Mouse (Mus musculus) lung, adult 2 months (tissue): Measurements from ENCODE around the gene Gna13. TPM values are rescaled to one million over a fixed set of nuclear protein-coding genes. Genes with fewer than 3 reads are reported as not detected.
A peak's percentile ranks its signal among the peaks of the same experiment; 100 is the strongest.

ENCODE experiments used
- DNase-seq: peaks from one replicate; pipeline ENCODE4 v3.0.0; 2022
- H3K4me1 ChIP-seq: fragments of 200-500 bp; 2 replicates; pipeline ENCODE4 v1.6.1; 2011; ENCODE audit warnings: low read length; ENCODE audit not compliant: control insufficient read depth, insufficient read depth
- H3K4me3 ChIP-seq: fragments of 200-500 bp; replicated peaks from 2 replicates; pipeline ENCODE3; 2011; ENCODE audit warnings: low read depth, mild to moderate bottlenecking, control low read depth, low read length; ENCODE audit errors: extremely low read depth
- CTCF ChIP-seq: fragments of 200-500 bp; IDR thresholded peaks from 2 replicates; pipeline ENCODE4 v1.5.1; 2011; ENCODE audit warnings: mild to moderate bottlenecking, low read length, control low read depth; ENCODE audit not compliant: insufficient read depth
- POLR2A ChIP-seq: fragments of 200-500 bp; IDR thresholded peaks from 2 replicates; pipeline ENCODE4 v1.6.1; 2011; ENCODE audit warnings: low read depth, mild to moderate bottlenecking, control low read depth, low read length, borderline replicate concordance; ENCODE audit errors: extremely low read depth
- WGBS: fragments of 180-500 bp; shearing (Covaris S2); methylation state at CpG from one replicate; pipeline ENCODE4 v1.1.7; 2018; 5-methylcytosine and 5-hydroxymethylcytosine counted together
- polyA plus RNA-seq: library from polyadenylated mRNA; depleted of rRNA; stranded (reverse); fragments of >200 nt; gene quantifications from 2 replicates; pipeline ENCODE4 v1.2.3, GENCODE M21; 2012

Gene Gna13
- polyA plus RNA-seq, 1 experiment, result 42.6 TPM

- TF ChIP-seq POLR2A (no peak), CTCF (no peak)
- Histone ChIP-seq H3K4me3 (no peak overlapping the region), H3K4me1 (peaks cover 10% of the 10 kb centered on the region; the same call in 1 of the 2 replicates)
- WGBS, result 45% methylated on average over 8 of the region's 8 CpGs
- DNase-seq, result peak; percentile 74
Measured at GRCm38 (mm10) chr11:109416709-109417420, 54.2 kb downstream of the Gna13 start.

- Histone ChIP-seq H3K4me1 (peaks cover 10% of the 10 kb centered on the region; the same call in 1 of the 2 replicates), H3K4me3 (no peak overlapping the region)
- TF ChIP-seq POLR2A, result no peak
- no peak for TF ChIP-seq CTCF
- peak; percentile 29 for DNase-seq
- 59% methylated on average over 9 of the region's 9 CpGs for WGBS
Measured at GRCm38 (mm10) chr11:109417472-109418040, 54.9 kb downstream of the Gna13 start.

GRCm38 (mm10) chr11:109419461-109419860 is 56.8 kb downstream of the Gna13 start:
- 31% methylated on average over 4 of the region's 4 CpGs for WGBS
- TF ChIP-seq POLR2A (no peak), CTCF (no peak)
- DNase-seq, result no peak
- H3K4me1 ChIP-seq, result peaks cover 10% of the 10 kb centered on the region; the same call in 1 of the 2 replicates
- no peak overlapping the region for H3K4me3 ChIP-seq

GRCm38 (mm10) chr11:109419961-109420566 is 57.4 kb downstream of the Gna13 start:
- WGBS, result 34% methylated on average over 16 of the region's 16 CpGs
- Histone ChIP-seq H3K4me1 (peaks cover 10% of the 10 kb centered on the region; the same call in 1 of the 2 replicates), H3K4me3 (peak overlapping the region; percentile 37)
- DNase-seq, result peak; percentile 25
- TF ChIP-seq POLR2A (no peak), CTCF (0 out of 2 replicates have a peak, but pooled peaks have one; percentile 6)

- WGBS, result 59% methylated on average over 14 of the region's 14 CpGs
- DNase-seq, result no peak
Measured at GRCm38 (mm10) chr11:109420567-109420962, 57.9 kb downstream of the Gna13 start.

GRCm38 (mm10) chr11:109421205-109421604 is 58.6 kb downstream of the Gna13 start:
- no peak for DNase-seq
- TF ChIP-seq CTCF, result no peak
- TF ChIP-seq POLR2A, result no peak
- peaks cover 10% of the 10 kb centered on the region; the same call in 1 of the 2 replicates for H3K4me1 ChIP-seq
- no peak overlapping the region for H3K4me3 ChIP-seq
- WGBS, result 66% methylated on average over 5 of the region's 5 CpGs

More at GRCm38 (mm10) chr11:109420567-109420962, 57.9 kb downstream of the Gna13 start:
- Histone ChIP-seq H3K4me3 (no peak overlapping the region), H3K4me1 (peaks cover 10% of the 10 kb centered on the region; the same call in 1 of the 2 replicates)
- TF ChIP-seq CTCF (no peak), POLR2A (no peak)

- no peak for TF ChIP-seq CTCF
- TF ChIP-seq POLR2A, result no peak
- DNase-seq, result no peak
Measured at GRCm38 (mm10) chr11:109422263-109422662, 59.6 kb downstream of the Gna13 start.

GRCm38 (mm10) chr11:109423294-109423693 is 60.7 kb downstream of the Gna13 start:
- no peak for DNase-seq
- no peak for TF ChIP-seq CTCF
- TF ChIP-seq POLR2A, result no peak
- peaks cover 10% of the 10 kb centered on the region; the same call in 1 of the 2 replicates for H3K4me1 ChIP-seq
- H3K4me3 ChIP-seq, result no peak overlapping the region
- 31% methylated on average over 1 of the region's 1 CpGs for WGBS

More at GRCm38 (mm10) chr11:109422263-109422662, 59.6 kb downstream of the Gna13 start:
- H3K4me1 ChIP-seq, result peaks cover 10% of the 10 kb centered on the region; the same call in 1 of the 2 replicates
- H3K4me3 ChIP-seq, result no peak overlapping the region
- WGBS, result 99% methylated on average over 4 of the region's 4 CpGs
